Mouse (Mus musculus) thymus, postnatal 25 days (tissue): ENCODE data around the gene Gm45808.
"Not testable (repeated sequence)": the region's sequence is repeated elsewhere in the genome, so short reads cannot be mapped to it uniquely, and the experiment has no call there.

Experiments used
- DNase-seq: peaks from one replicate; pipeline ENCODE4 v3.0.0; 2022

Gm45808 gene

DNA sequence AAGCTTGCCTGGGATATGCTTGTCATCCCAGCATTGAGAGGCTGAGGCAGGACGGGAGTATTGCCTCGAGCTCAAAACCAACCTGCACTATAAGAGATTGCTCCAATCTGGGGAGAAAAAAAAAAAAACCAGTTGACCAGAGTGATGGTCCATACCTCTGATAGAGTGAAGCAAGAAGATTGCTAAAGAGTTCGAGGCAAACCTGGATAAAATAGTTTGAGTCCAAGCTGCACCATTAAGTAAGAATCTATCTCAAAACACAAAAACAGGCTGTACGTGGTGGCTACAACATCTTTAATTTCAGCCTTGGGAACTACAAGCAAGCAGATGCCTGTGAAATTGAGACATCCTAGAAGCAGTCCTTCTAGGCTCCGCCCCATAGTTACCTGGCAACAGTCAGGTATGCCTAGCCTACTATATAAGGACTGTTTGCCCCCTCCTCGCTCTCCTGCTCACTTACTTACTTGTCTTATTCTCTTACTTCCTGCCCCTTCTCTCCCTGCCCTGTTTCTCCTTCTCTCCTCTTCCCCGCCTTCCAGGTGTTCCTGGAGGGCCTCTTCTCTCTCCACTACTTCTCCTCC is 19.4 kb downstream of the Gm45808 start:
- no peak for DNase-seq

GRCm38 (mm10) chr7:45466283-45467089 is 20.1 kb downstream of the Gm45808 start, which contains the start of gene Bax:
Gene Bax, minus strand, starts transcription at chr7:45466898.
- peak; percentile 88 for DNase-seq

DNA sequence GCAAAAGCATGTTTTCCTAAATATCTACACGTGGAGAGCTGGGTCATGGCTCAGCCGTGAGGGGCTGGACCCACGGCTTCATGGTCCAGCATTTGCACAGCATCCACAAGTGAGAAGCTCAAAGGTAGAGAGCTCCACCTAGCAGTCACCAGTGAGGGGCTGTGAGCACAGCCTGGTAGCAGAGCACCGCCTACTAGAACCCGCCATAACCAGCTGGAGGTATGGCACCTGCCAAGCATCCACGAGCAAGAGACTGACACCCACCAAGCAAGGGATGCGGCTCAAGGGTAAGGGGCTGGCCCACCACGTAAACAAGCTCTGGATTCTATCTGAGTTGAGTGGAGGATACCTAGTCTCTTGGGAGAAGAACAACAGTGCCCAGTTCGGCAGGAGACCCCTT is 21.1 kb downstream of the Gm45808 start:
- DNase-seq: peak; percentile 30

- DNase-seq: no peak
Measured at GRCm38 (mm10) chr7:45465112-45465511, 21.5 kb downstream of the Gm45808 start.

GRCm38 (mm10) chr7:45463987-45464778 is 22.4 kb downstream of the Gm45808 start:
- no peak for DNase-seq

DNA sequence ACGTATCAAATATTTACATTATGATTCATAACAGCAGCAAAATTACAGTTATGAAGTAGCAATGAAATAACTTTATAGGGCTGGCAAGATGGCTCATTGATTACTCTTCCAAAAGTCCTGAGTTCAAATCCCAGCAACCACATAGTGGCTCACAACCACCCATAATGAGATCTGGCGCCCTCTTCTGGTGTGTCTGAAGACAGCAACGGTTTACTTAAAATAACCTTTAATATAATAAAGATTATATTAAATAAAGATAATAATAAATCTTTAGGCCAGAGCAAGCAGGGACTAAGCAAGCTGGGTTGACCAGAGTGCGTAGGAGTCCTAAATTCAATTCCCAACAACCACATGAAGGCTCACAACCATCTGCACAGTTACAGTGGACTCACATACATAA is 23.7 kb downstream of the Gm45808 start:
- DNase-seq: not testable (repeated sequence)

GRCm38 (mm10) chr7:45462325-45462724 is 24.3 kb downstream of the Gm45808 start:
- no peak for DNase-seq

DNA sequence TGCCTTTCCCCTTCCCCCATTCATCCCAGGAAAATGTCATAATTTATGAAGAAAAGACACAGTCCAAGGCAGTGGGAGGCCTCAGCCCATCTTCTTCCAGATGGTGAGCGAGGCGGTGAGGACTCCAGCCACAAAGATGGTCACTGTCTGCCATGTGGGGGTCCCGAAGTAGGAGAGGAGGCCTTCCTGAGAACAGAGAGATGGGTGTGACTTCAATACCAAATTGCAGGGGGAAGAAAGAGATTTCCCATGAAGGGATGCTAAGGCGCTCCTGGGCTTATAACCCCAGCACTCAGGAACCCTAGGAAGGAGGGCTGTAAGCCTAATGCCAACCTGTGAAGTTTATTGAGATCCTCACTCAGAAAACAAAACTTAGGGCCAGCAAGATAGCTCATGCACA is 24.8 kb downstream of the Gm45808 start:
- no peak for DNase-seq

DNA sequence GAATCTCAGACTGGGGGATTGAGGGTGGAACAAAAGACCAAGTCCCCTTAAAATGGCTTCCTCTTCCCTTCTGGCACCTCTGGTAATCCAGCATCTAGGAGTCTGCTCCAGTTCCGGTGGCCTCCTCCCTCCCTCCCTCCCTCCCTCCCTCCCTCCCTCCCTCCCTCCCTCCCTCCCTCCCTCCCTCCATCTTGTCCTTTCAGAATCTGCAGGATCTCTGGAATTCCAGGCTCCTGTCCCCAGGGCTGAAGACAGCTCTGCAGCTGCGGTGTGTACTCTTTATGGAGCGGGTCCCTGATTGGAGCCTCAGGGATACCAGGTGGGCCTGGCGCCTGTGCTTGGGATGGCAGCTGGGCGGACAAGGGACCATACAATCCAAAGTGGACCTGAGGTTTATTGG is 25.3 kb downstream of the Gm45808 start:
- no peak for DNase-seq

DNA sequence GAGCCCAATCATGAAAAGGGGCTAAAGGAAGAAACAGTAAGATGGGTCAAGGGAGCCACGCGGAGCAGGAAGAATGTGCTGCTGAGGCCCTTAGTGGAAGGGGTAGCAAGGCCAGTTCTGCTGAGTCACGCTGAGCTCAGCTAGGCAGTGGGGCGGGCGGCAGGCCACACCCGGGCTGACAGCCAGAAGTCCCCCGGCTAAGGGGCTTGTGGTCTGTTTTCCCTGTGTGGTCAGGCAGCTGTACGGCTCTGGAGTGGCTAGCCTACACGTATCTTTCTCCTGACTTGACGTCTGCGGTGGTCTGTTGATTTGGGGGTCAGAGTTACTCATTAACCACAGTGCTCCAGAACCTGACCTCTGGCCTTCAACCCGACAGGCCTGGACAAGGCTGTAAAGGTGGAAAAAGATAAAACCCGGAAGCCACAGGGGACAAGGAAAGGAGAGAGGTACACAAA is 25.7 kb downstream of the Gm45808 start:
- peak; percentile 26 for DNase-seq

DNA sequence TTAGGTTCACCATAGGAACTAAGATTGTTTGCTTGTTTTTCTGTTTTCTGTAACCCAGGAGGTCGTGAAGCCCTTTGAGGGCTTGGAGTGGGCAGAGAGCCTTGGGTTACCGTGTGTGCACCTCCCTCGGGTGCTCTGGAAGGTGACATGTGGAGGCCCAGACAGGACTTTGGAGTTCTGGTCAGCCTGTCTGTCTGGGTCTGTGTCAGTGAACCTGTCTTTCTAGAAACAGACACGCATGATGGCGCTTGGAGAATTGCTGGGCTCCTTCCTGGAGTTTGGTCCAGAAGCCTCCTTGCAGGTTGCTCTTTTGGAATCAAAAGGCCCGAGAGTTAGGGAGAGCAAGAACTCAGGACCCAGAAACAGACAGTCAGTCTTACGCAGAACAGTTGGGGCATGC is 26.2 kb downstream of the Gm45808 start:
- DNase-seq: no peak

DNA sequence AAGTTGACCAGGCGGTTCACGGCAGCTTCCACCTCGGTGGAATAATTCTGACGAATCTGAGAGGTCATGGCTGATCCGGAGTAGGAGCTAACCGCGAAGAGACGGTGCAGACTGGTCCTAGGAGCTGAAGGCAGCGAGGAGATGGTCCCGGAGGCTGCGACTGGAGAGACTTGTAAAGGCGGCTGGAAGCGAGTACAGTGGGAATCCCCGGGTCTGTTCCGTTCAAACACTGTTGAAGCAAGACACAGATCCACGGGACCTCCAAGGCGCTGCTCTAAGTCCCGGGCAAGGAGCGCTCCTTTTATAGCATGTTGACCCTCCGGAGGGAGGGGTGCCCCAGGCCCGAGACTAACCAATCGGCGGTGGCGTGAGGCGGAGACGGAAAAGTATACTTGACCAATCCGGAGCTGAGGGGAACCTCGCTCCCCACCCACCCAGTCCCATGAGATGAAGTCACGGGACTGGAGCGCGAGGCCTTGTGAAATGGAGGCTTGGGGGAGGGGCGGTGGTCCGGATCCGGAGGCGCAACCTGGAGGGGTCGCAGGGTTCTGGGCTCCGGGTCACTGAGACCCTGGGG is 27.0 kb downstream of the Gm45808 start, which contains the start of gene Ftl1:
Ftl1 (minus strand) TSS at position 321 of the 577 bp plus-strand sequence.
- peak; percentile 95 for DNase-seq

GRCm38 (mm10) chr7:45458748-45459563 is 27.7 kb downstream of the Gm45808 start:
- peak; percentile 87 for DNase-seq

DNA sequence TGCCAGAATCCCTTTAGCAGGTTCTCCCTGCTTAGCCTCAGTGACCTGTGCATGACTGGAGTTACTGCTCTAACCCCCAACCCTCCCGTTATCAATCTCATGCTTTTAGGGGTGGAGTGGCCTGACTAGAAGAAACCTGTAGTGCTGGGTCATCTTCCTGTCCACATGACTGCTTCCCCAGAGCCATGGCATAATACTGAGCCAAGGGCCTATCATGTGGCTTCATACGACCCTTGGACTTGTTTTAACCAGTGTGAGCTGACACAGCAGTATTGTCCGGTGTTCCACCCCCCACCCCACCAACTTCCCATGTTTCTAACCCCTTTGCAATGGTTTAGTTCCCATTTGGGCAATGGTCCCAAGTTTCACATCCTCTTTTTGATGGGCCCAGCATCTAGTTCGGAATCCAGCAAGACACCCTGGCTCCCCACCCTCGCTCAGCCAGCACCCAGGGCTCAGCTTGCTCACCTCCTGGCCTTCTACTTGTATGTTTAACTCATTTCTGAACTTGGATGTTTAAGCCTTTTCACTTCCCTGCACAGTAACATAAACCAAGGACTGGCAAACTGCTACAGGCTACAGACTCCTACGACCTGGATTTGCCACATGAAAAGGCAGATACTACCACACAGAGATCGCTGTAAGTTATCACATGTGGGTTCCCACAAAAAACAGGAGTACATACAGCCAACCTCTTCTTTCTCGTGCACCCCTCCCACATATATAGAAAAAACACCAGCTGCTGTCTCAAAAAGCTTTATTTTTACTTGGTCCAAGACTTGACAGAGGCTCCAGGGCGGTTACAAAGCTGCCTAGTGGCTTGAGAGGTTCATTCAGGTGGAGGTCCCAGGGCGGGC is 29.2 kb downstream of the Gm45808 start:
- no peak for DNase-seq

- no peak for DNase-seq
Measured at GRCm38 (mm10) chr7:45456721-45457203, 29.8 kb downstream of the Gm45808 start.

DNA sequence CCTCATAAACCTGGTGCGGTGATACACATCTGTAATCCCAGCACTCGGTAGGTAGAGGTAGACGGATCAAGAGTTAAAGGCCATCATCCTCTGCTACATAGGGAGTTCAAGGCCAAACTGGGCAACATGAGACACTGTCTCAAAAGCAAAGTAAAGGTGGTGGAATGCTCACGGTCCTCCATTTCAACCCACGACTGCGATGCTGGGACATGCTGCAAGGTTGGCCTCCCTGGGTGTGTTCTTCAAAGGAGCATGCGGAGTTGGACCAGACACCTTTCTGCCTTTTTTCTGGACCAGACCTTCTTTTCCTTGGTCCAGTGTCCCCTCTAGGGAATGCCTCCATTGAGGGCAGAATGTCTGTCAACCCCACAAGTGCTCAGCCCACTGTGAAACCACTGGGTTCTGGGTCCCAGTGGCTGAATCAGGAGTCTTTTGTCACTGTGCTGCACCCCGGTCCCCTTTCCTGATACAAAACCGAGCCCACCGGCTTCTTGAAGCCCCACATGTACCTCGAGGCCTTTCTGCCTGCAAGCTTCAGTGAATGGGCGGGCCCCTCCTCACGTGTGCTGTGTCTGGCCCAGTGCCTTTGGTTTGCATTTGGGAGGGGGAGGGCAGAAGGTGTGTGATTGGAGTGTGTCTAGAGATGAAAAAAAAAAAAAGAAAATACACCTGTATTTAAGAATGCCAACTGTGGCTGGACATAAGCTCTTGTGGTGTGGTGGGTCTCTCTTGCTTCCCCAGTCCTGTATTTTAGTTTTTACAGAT is 30.5 kb downstream of the Gm45808 start:
- DNase-seq: no peak

DNA sequence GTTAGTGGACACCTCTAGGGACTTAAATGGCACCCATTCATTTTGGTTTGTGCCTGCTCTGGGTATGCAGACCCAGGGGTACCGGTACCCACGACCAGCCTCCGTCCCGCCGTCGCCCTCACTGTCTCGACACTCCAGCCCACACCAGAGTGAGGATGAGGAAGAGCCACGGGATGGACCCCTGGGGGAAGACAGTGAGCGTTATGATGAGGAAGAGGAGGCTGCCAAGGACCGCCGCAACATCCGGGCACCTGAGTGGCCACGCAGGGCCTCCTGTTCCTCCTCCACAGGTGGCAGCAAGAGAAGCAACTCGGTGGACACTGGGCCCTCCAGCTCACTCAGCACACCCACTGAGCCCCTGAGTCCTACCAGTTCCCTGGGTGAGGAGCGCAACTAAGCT is 31.6 kb downstream of the Gm45808 start:
- no peak for DNase-seq

DNA sequence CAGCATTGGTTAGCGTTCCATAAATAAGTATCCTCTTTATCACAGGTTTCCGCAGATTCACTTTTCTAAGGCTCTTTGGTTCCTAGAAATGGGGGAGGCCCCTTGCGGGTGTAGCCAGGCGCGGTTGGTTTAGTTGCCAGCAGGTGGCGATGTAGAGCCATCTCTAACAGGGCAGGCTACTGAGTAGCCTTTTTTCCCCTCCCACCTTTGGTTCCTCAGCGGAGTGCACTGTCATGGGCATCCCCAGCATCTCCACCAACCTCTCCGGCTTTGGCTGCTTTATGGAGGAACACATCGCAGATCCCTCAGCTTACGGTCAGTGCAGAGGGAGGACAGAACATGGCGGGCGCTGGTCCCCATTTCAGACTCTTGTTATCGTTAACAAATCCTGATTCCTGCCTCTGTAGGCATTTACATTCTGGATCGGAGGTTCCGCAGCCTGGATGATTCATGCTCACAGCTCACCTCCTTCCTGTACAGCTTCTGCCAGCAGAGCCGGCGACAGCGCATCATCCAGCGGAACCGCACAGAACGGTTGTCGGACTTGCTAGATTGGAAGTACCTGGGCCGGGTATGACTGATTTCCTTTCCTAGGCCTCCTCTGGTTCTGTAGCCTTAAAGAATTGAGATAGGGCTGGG is 35.1 kb downstream of the Gm45808 start:
- DNase-seq: peak; percentile 85

DNA sequence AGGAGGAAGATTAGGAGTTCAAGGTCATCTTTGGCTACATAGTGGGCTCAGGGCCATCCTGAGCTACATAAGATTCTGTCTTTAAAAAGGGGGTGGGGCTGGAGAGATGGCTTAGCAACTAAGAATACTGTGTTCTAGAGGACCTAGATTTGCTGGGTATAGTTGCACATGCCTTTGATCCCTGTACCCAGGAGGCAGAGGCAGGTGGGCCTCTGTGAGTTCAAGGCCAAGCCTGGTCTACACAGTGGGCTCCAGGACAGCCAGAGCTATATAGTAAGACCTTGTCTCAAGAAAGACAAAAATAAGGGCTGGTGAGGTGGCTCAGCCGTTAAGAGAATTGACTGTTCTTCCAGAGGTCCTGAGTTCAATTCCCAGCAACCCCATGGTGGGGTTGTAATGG is 36.6 kb downstream of the Gm45808 start:
- DNase-seq: no peak
